Mouse (Mus musculus): ENCODE measurements around the gene Cacna2d3. TPM values are rescaled to one million over a fixed set of nuclear protein-coding genes. Genes with fewer than 3 reads are reported as not detected.

Cacna2d3 gene
- total and polyA plus RNA-seq, 3 experiments, result not detected

GRCm38 (mm10) chr14:29496552-29496951 lies 225.1 kb downstream of the Cacna2d3 start:
- Histone ChIP-seq H3K9ac (ENCODE audit: insufficient read depth, low read depth) (no peak overlapping the region), H3K9me3 (replicated peaks; ENCODE audit: low read length) (no peaks in the 10 kb centered on the region), H3K36me3 (replicated peaks in 1 of 2; ENCODE audit: control insufficient read depth in 1 of 2, insufficient read depth in 1 of 2, low read length in 1 of 2) (no peaks in the 10 kb centered on the region), H3K4me1 (ENCODE audit: control insufficient read depth in 1 of 2, insufficient read depth in 2 of 2) (no peaks in the 10 kb centered on the region), H3K4me2 (ENCODE audit: insufficient read depth, low read depth, poor library complexity, severe bottlenecking) (no peak overlapping the region), H3K4me3 (replicated peaks in 1 of 3; ENCODE audit: low read depth in 2 of 3, low read length in 2 of 3, poor library complexity in 1 of 3) (no peak overlapping the region), H3K27me3 (replicated peaks) (peaks cover 24% of the 10 kb centered on the region), H3K79me2 (replicated peaks; ENCODE audit: control insufficient read depth, extremely low read depth, insufficient read depth, poor library complexity, severe bottlenecking) (no peaks in the 10 kb centered on the region), H3K27ac (ENCODE audit: insufficient read depth, low read depth) (no peak overlapping the region)
- no peak for DNase-seq (ENCODE audit: extremely low read depth)
- in situ Hi-C loops (cut with MboI; ENCODE audit: low pct_ligation_motif_present, low pct_unique_long_range_greater_than_20kb, low sequenced_read_pairs), result no loop called here
- dilution Hi-C loops (cut with MboI; ENCODE audit: extremely low pct_ligation_motif_present, extremely low pct_unique_long_range_greater_than_20kb, low sequenced_read_pairs), result no loop called here
- TF ChIP-seq EP300 (IDR thresholded peaks at IDR 0.05; ENCODE audit: low read length) (no peak), MAFK (IDR thresholded peaks at IDR 0.05; ENCODE audit: insufficient replicate concordance, low read length) (no peak), JUN (IDR thresholded peaks at IDR 0.05; ENCODE audit: insufficient read depth, low read depth, low read length) (no peak), ELF1 (IDR thresholded peaks at IDR 0.05; ENCODE audit: low read depth, low read length) (no peak), RAD21 (IDR thresholded peaks at IDR 0.05; ENCODE audit: low read depth, low read length) (no peak), ZMIZ1 (IDR thresholded peaks at IDR 0.05; ENCODE audit: low read depth, low read length) (no peak), RCOR1 (conservative IDR thresholded peaks at IDR 0.05; ENCODE audit: low read depth, low read length) (no peak), IRF4 (IDR thresholded peaks at IDR 0.05; ENCODE audit: low read depth, low read length) (no peak), TBP (conservative IDR thresholded peaks at IDR 0.05; ENCODE audit: low read depth, low read length) (no peak), SMC3 (IDR thresholded peaks at IDR 0.05; ENCODE audit: low read depth, low read length) (no peak), MYC (IDR thresholded peaks at IDR 0.05; ENCODE audit: low read depth, low read length) (no peak), CHD1 (IDR thresholded peaks at IDR 0.05; ENCODE audit: low read depth, low read length) (no peak), MAX (IDR thresholded peaks at IDR 0.05; ENCODE audit: low read length) (no peak), MEF2A (IDR thresholded peaks at IDR 0.05; ENCODE audit: borderline replicate concordance, low read depth, low read length) (no peak), USF1 (IDR thresholded peaks at IDR 0.05; ENCODE audit: low read depth, low read length) (no peak)

GRCm38 (mm10) chr14:29491786-29492185 lies 229.9 kb downstream of the Cacna2d3 start:
- no peak overlapping the region for H3K27ac ChIP-seq (ENCODE audit: insufficient read depth, low read depth)
- no peaks in the 10 kb centered on the region for H3K79me2 ChIP-seq (replicated peaks; ENCODE audit: control insufficient read depth, extremely low read depth, insufficient read depth, poor library complexity, severe bottlenecking)
- H3K27me3 ChIP-seq (replicated peaks), result peaks cover 20% of the 10 kb centered on the region
- no peaks in the 10 kb centered on the region for H3K4me1 ChIP-seq (ENCODE audit: control insufficient read depth in 1 of 2, insufficient read depth in 2 of 2)
- H3K36me3 ChIP-seq (replicated peaks in 1 of 2; ENCODE audit: control insufficient read depth in 1 of 2, insufficient read depth in 1 of 2, low read length in 1 of 2), result no peaks in the 10 kb centered on the region
- H3K9ac ChIP-seq (ENCODE audit: insufficient read depth, low read depth), result no peak overlapping the region
- in situ Hi-C loops (cut with MboI; ENCODE audit: low pct_ligation_motif_present, low pct_unique_long_range_greater_than_20kb, low sequenced_read_pairs) (no loop called here), dilution Hi-C loops (cut with MboI; ENCODE audit: extremely low pct_ligation_motif_present, extremely low pct_unique_long_range_greater_than_20kb, low sequenced_read_pairs) (no loop called here)
- no peak overlapping the region for H3K4me2 ChIP-seq (ENCODE audit: insufficient read depth, low read depth, poor library complexity, severe bottlenecking)
- H3K9me3 ChIP-seq (replicated peaks; ENCODE audit: low read length), result peaks cover 5% of the 10 kb centered on the region
- no peak overlapping the region for H3K4me3 ChIP-seq (replicated peaks in 1 of 3; ENCODE audit: low read depth in 2 of 3, low read length in 2 of 3, poor library complexity in 1 of 3)
- TF ChIP-seq JUND (conservative IDR thresholded peaks at IDR 0.05; ENCODE audit: low read depth, low read length), result no peak
- TF ChIP-seq RAD21 (IDR thresholded peaks at IDR 0.05; ENCODE audit: low read depth, low read length), result no peak
- no peak for TF ChIP-seq CHD1 (IDR thresholded peaks at IDR 0.05; ENCODE audit: low read depth, low read length)
- TF ChIP-seq ETS1 (conservative IDR thresholded peaks at IDR 0.05; ENCODE audit: low read depth, low read length), result no peak
- TF ChIP-seq UBTF (IDR thresholded peaks at IDR 0.05; ENCODE audit: low read depth, low read length), result no peak
- TF ChIP-seq KAT2A (IDR thresholded peaks at IDR 0.05; ENCODE audit: insufficient replicate concordance, low read length), result no peak
- TF ChIP-seq MAFK (IDR thresholded peaks at IDR 0.05; ENCODE audit: insufficient replicate concordance, low read length), result no peak
- no peak for TF ChIP-seq TCF12 (IDR thresholded peaks at IDR 0.05; ENCODE audit: low read depth, low read length)
- TF ChIP-seq SIN3A (IDR thresholded peaks at IDR 0.05; ENCODE audit: low read length), result no peak
- no peak for TF ChIP-seq PAX5 (IDR thresholded peaks at IDR 0.05; ENCODE audit: low read length)
- no peak for DNase-seq (ENCODE audit: extremely low read depth)

All from CH12.LX (cell line).